Mouse (Mus musculus) embryonic facial prominence, embryonic 11.5 days (tissue): ENCODE results near the gene Fcor. TPM values are rescaled to one million over a fixed set of nuclear protein-coding genes. Genes with fewer than 3 reads are reported as not detected.

Experiments
- ATAC-seq: fragments of 200-750 bp; cut with Nextera tagmentation; replicated peaks from 2 replicates; pipeline ENCODE4 v1.8.0; 2017; ENCODE audit warnings: low read depth; ENCODE audit not compliant: insufficient number of reproducible peaks, low FRiP score, low TSS enrichment
- DNase-seq: peaks from one replicate; pipeline ENCODE4 v3.0.0-alpha.2; 2015; ENCODE audit warnings: low spot score
- H3K27ac ChIP-seq: fragments of 300-500 bp; sonication (generic); replicated peaks from 2 replicates; pipeline ENCODE4 v1.5.1; 2014; ENCODE audit warnings: mild to moderate bottlenecking, low read depth, low read length, control low read depth
- H3K27me3 ChIP-seq: fragments of 300-500 bp; sonication (generic); 2 replicates; pipeline ENCODE4 v1.6.1; 2014; ENCODE audit warnings: mild to moderate bottlenecking, low read length, moderate library complexity, mixed read lengths; ENCODE audit not compliant: control insufficient read depth, insufficient read depth
- H3K36me3 ChIP-seq: fragments of 300-500 bp; sonication (generic); replicated peaks from 2 replicates; pipeline ENCODE4 v1.6.1; 2014; ENCODE audit warnings: low read depth, mild to moderate bottlenecking, low read length, moderate library complexity, mixed read lengths; ENCODE audit not compliant: control insufficient read depth, insufficient read depth
- H3K4me1 ChIP-seq: fragments of 300-500 bp; sonication (generic); 2 replicates; pipeline ENCODE4 v1.6.1; 2014; ENCODE audit warnings: low read length, mixed read lengths; ENCODE audit not compliant: control insufficient read depth, insufficient read depth
- H3K4me2 ChIP-seq: fragments of 300-500 bp; sonication (generic); 2 replicates; pipeline ENCODE4 v1.6.1; 2014; ENCODE audit warnings: low read depth, mild to moderate bottlenecking, control low read depth, low read length, moderate library complexity
- H3K4me3 ChIP-seq: fragments of 300-500 bp; sonication (generic); 2 replicates; pipeline ENCODE4 v1.5.1; 2014; ENCODE audit warnings: low read depth, low read length, control low read depth
- H3K9ac ChIP-seq: fragments of 300-500 bp; sonication (generic); replicated peaks from 2 replicates; pipeline ENCODE4 v1.6.1; 2014; ENCODE audit warnings: mild to moderate bottlenecking, control low read depth, low read length
- H3K9me3 ChIP-seq: fragments of 300-500 bp; sonication (generic); replicated peaks from 2 replicates; pipeline ENCODE4 v1.6.1; 2016; ENCODE audit warnings: mild to moderate bottlenecking, low read length, inconsistent platforms, mixed read lengths; ENCODE audit not compliant: control insufficient read depth
- WGBS: fragments of 180-500 bp; shearing (Covaris S2); extraction: QIAGEN DNeasy Blood & Tissue Kit; methylation state at CpG from one replicate; pipeline ENCODE4 v1.1.7; 2014; 5-methylcytosine and 5-hydroxymethylcytosine counted together
- polyA plus RNA-seq: library from polyadenylated mRNA; unstranded; fragments of >200 nt; fragmentation: Nextera tagmentation; extraction: Ambion mirVana; gene quantifications from 2 replicates; pipeline ENCODE4 v1.2.1, GENCODE M21; 2014

The Fcor gene
- 7.8 and 10.8 TPM in 2 replicates for polyA plus RNA-seq

- peak within 1 kb of the TSS; percentile 48; the same call in 1 of the 2 replicates for H3K27ac ChIP-seq
- WGBS = under 1% methylated on average over 23 of the region's 23 CpGs
- peak within 1 kb of the TSS; percentile 48 for H3K4me3 ChIP-seq
- H3K4me2 ChIP-seq = peak within 1 kb of the TSS; percentile 62
- ATAC-seq (peak; percentile 87), DNase-seq (peak; percentile 86)
- no peaks in the 10 kb centered on the region for H3K9me3 ChIP-seq
- peak within 1 kb of the TSS; percentile 70 for H3K9ac ChIP-seq
- H3K4me1 ChIP-seq = no peaks in the 10 kb centered on the region
- H3K36me3 ChIP-seq = no peaks in the 10 kb centered on the region
- H3K27me3 ChIP-seq = no peaks in the 10 kb centered on the region
Observed at GRCm38 (mm10) chr8:3671980-3672491, at the start of gene Fcor. Fcor (minus strand) TSS chr8:3672362.

- DNase-seq (no peak), ATAC-seq (no peak)
- Histone ChIP-seq H3K4me1 (no peaks in the 10 kb centered on the region), H3K27ac (no peak overlapping the region), H3K9ac (no peak overlapping the region), H3K4me3 (no peak overlapping the region), H3K27me3 (no peaks in the 10 kb centered on the region), H3K4me2 (no peak overlapping the region), H3K9me3 (no peaks in the 10 kb centered on the region), H3K36me3 (no peaks in the 10 kb centered on the region)
- 67% methylated on average over 1 of the region's 1 CpGs for WGBS
Observed at GRCm38 (mm10) chr8:3721041-3721440, 48.9 kb upstream of the Fcor start.

GRCm38 (mm10) chr8:3720551-3720950 lies 48.4 kb upstream of the Fcor start, which contains the start of gene Clec4g:
Clec4g (minus strand) TSS chr8:3720651.
- DNase-seq = no peak
- no peaks in the 10 kb centered on the region for H3K36me3 ChIP-seq
- 77% methylated on average over 5 of the region's 5 CpGs for WGBS

GRCm38 (mm10) chr8:3718559-3718958 lies 46.4 kb upstream of the Fcor start:
- ATAC-seq (peak; percentile 59; the same call in 1 of the 2 replicates), DNase-seq (peak; percentile 61)
- 17% methylated on average over 14 of the region's 14 CpGs for WGBS
- Histone ChIP-seq H3K9me3 (no peaks in the 10 kb centered on the region), H3K27ac (no peak overlapping the region), H3K4me3 (no peak overlapping the region), H3K4me1 (no peaks in the 10 kb centered on the region), H3K9ac (no peak overlapping the region), H3K27me3 (no peaks in the 10 kb centered on the region), H3K36me3 (no peaks in the 10 kb centered on the region), H3K4me2 (no peak overlapping the region)

More at GRCm38 (mm10) chr8:3720551-3720950, 48.4 kb upstream of the Fcor start, which contains the start of gene Clec4g:
- Histone ChIP-seq H3K4me2 (no peak within 1 kb of the TSS), H3K27ac (no peak within 1 kb of the TSS), H3K4me3 (no peak within 1 kb of the TSS), H3K27me3 (no peaks in the 10 kb centered on the region), H3K9ac (no peak within 1 kb of the TSS), H3K9me3 (no peaks in the 10 kb centered on the region), H3K4me1 (no peaks in the 10 kb centered on the region)
- no peak for ATAC-seq

GRCm38 (mm10) chr8:3717321-3717954 lies 45.3 kb upstream of the Fcor start:
- WGBS = 82% methylated on average over 12 of the region's 12 CpGs
- no peaks in the 10 kb centered on the region for H3K4me1 ChIP-seq
- H3K4me3 ChIP-seq = no peak overlapping the region
- no peaks in the 10 kb centered on the region for H3K27me3 ChIP-seq
- H3K9ac ChIP-seq = no peak overlapping the region
- no peak overlapping the region for H3K27ac ChIP-seq
- H3K9me3 ChIP-seq = no peaks in the 10 kb centered on the region
- no peak overlapping the region for H3K4me2 ChIP-seq
- no peak for DNase-seq
- ATAC-seq = no peak
- no peaks in the 10 kb centered on the region for H3K36me3 ChIP-seq

- no peak overlapping the region for H3K9ac ChIP-seq
- ATAC-seq (no peak), DNase-seq (no peak)
- H3K36me3 ChIP-seq = no peaks in the 10 kb centered on the region
- H3K27ac ChIP-seq = no peak overlapping the region
- H3K9me3 ChIP-seq = no peaks in the 10 kb centered on the region
- H3K27me3 ChIP-seq = no peaks in the 10 kb centered on the region
- H3K4me2 ChIP-seq = no peak overlapping the region
- 63% methylated on average over 2 of the region's 2 CpGs for WGBS
- H3K4me1 ChIP-seq = no peaks in the 10 kb centered on the region
- no peak overlapping the region for H3K4me3 ChIP-seq
Observed at GRCm38 (mm10) chr8:3711646-3712045, 39.5 kb upstream of the Fcor start.

- H3K4me3 ChIP-seq = no peak overlapping the region
- no peak overlapping the region for H3K9ac ChIP-seq
- DNase-seq (no peak), ATAC-seq (no peak)
- H3K36me3 ChIP-seq = no peaks in the 10 kb centered on the region
- no peaks in the 10 kb centered on the region for H3K27me3 ChIP-seq
- H3K4me2 ChIP-seq = no peak overlapping the region
- H3K4me1 ChIP-seq = no peaks in the 10 kb centered on the region
- H3K27ac ChIP-seq = no peak overlapping the region
- WGBS = 84% methylated on average over 3 of the region's 3 CpGs
- no peaks in the 10 kb centered on the region for H3K9me3 ChIP-seq
Observed at GRCm38 (mm10) chr8:3710312-3710711, 38.1 kb upstream of the Fcor start.

- Histone ChIP-seq H3K4me2 (no peak overlapping the region), H3K4me3 (no peak overlapping the region), H3K4me1 (no peaks in the 10 kb centered on the region), H3K27ac (no peak overlapping the region), H3K9ac (no peak overlapping the region), H3K9me3 (no peaks in the 10 kb centered on the region), H3K27me3 (no peaks in the 10 kb centered on the region), H3K36me3 (no peaks in the 10 kb centered on the region)
- WGBS = 68% methylated on average over 7 of the region's 7 CpGs
- no peak for DNase-seq
- ATAC-seq = no peak
Observed at GRCm38 (mm10) chr8:3707611-3708010, 35.4 kb upstream of the Fcor start.
